Mouse (Mus musculus): ENCODE measurements around the gene Gsap. TPM values are rescaled to one million over a fixed set of nuclear protein-coding genes. Genes with fewer than 3 reads are reported as not detected.

Gene Gsap
- polyA plus RNA-seq, 1 experiment from 2014 or later, result 1.4 TPM

DNA sequence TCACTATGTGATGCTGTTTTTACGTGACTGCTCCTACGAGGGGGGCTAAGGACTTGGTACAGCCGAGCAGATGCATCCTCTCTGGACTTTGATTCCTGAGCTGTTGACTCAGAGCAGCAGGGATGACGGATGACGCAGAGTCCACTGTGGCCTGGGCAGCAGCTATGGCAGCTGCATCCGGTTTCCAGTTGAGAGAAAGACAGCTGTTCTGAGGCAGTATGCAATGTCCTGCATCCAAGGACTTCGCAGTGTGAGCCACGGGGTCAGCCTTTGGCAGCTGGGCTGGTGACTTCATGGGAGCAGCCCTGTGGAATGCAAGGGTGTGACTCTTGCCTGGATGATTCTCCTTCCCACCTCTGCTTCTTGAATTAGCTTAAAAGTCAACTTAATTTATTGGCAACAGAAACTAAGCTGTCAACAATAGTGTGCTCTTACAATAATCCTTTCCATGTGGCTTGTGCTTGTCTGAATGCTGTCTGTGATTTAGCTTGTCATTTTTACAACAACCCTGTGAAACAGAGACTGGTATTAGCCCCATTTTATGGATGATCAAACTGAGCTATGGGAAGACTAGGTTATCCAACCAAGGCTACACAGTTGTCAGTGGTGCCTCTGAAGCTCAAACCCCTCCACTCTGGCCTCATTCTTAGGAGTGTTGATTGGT, 41.4 kb upstream of the Gsap start:
- 18% methylated on average over 8 of the region's 8 CpGs for WGBS
- Histone ChIP-seq H3K4me3 (ENCODE audit: low read depth, low read length) (no peak overlapping the region), H3K36me3 (ENCODE audit: control insufficient read depth, insufficient read depth, low read length) (no peaks in the 10 kb centered on the region), H3K9me3 (ENCODE audit: control insufficient read depth, low read length) (no peaks in the 10 kb centered on the region), H3K4me2 (replicated peaks; ENCODE audit: low read depth) (no peak overlapping the region), H3K9ac (ENCODE audit: low read length) (no peak overlapping the region), H3K4me1 (replicated peaks; ENCODE audit: control insufficient read depth, insufficient read depth) (no peaks in the 10 kb centered on the region), H3K27ac (replicated peaks) (no peak overlapping the region), H3K27me3 (ENCODE audit: control insufficient read depth, insufficient read depth, low read length) (no peaks in the 10 kb centered on the region)
- DNase-seq (ENCODE audit: low spot score) (peak; percentile 32), ATAC-seq (ENCODE audit: low FRiP score, low TSS enrichment) (peak; percentile 92)
- TF ChIP-seq EP300 (optimal IDR thresholded peaks at IDR 0.05) (no peak), CTCF (IDR thresholded peaks at IDR 0.05; ENCODE audit: low read depth) (no peak)

DNA sequence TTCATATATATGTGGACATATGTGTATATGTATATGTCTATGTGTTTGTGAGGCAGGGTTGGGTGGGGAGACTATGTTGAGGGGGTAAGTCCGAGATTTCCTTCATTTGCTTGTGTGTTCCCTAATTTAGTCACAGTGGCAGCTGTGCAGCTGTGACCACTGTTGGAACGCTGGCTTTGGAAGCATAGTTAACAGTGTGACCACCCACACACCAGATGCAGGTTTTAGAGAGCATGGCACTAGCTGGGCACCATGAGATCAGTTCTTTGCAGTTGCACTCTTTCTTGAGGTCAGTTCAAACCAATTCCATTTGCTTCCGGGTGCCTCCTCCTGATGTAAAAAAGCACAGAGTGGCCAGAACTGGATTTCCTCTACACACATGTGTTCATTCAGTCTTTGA, 37.7 kb upstream of the Gsap start:
- Histone ChIP-seq H3K9ac (ENCODE audit: low read length) (no peak overlapping the region), H3K9me3 (ENCODE audit: control insufficient read depth, low read length) (no peaks in the 10 kb centered on the region), H3K4me1 (replicated peaks; ENCODE audit: control insufficient read depth, insufficient read depth) (no peaks in the 10 kb centered on the region), H3K27ac (replicated peaks) (no peak overlapping the region), H3K4me2 (replicated peaks; ENCODE audit: low read depth) (no peak overlapping the region), H3K4me3 (ENCODE audit: low read depth, low read length) (no peak overlapping the region), H3K36me3 (ENCODE audit: control insufficient read depth, insufficient read depth, low read length) (no peaks in the 10 kb centered on the region), H3K27me3 (ENCODE audit: control insufficient read depth, insufficient read depth, low read length) (no peaks in the 10 kb centered on the region)
- 71% methylated on average over 3 of the region's 3 CpGs for WGBS
- TF ChIP-seq EP300 (optimal IDR thresholded peaks at IDR 0.05), result no peak
- TF ChIP-seq CTCF (IDR thresholded peaks at IDR 0.05; ENCODE audit: low read depth), result no peak
- DNase-seq (ENCODE audit: low spot score) (no peak), ATAC-seq (ENCODE audit: low FRiP score, low TSS enrichment) (no peak)

DNA sequence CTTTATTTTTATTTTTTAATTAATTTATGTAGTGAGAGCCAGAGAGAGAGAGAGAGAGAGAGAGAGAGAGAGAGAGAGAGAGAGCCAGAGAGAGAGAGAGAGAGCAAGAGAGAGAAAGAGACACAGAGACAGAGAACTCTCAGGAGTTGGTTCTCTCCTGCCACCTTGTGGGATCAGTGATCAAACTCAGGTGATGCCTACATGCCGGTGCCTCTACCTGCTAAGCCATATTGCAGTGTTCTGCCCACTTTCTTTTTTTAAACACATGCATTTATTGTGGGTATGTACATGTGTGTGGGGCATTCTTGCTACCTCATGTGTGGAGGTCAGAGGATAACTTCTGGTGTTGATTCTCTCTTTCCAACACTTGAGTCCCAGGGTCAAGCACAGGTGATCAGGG, 32.4 kb upstream of the Gsap start:
- no peak overlapping the region for H3K4me2 ChIP-seq (replicated peaks; ENCODE audit: low read depth)
- TF ChIP-seq CTCF (IDR thresholded peaks at IDR 0.05; ENCODE audit: low read depth) (peak; percentile 46), EP300 (optimal IDR thresholded peaks at IDR 0.05) (no peak)
- H3K9me3 ChIP-seq (ENCODE audit: control insufficient read depth, low read length), result peaks cover 5% of the 10 kb centered on the region; the same call in 1 of the 2 replicates
- no peaks in the 10 kb centered on the region for H3K36me3 ChIP-seq (ENCODE audit: control insufficient read depth, insufficient read depth, low read length)
- no peak for ATAC-seq (ENCODE audit: low FRiP score, low TSS enrichment)
- H3K4me3 ChIP-seq (ENCODE audit: low read depth, low read length), result no peak overlapping the region
- WGBS, result 76% methylated on average over 1 of the region's 1 CpGs
- H3K27me3 ChIP-seq (ENCODE audit: control insufficient read depth, insufficient read depth, low read length), result no peaks in the 10 kb centered on the region
- no peak for DNase-seq (ENCODE audit: low spot score)
- H3K4me1 ChIP-seq (replicated peaks; ENCODE audit: control insufficient read depth, insufficient read depth), result no peaks in the 10 kb centered on the region
- H3K27ac ChIP-seq (replicated peaks), result no peak overlapping the region
- no peak overlapping the region for H3K9ac ChIP-seq (ENCODE audit: low read length)

DNA sequence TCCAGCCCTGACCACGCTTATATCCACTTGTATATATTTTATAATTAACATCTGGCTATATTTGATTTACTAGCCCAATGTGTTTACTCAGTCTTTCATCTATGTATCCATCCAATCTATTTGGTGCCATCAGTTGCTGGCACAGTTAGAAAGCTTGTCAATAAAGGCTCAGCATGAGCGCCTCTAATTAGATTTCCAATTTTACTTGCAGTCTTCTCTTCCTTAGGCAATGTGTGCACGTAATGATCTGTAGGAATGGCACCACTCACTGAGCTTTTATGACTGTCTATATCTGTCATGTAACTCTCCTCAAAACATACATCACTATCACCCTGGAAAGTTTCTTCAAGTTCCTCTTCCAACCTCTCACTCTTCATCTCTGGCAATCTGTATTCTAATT, 29.3 kb upstream of the Gsap start:
- H3K4me1 ChIP-seq (replicated peaks; ENCODE audit: control insufficient read depth, insufficient read depth), result no peaks in the 10 kb centered on the region
- H3K9me3 ChIP-seq (ENCODE audit: control insufficient read depth, low read length), result peaks cover 5% of the 10 kb centered on the region; the same call in 1 of the 2 replicates
- DNase-seq (ENCODE audit: low spot score), result no peak
- no peak for ATAC-seq (ENCODE audit: low FRiP score, low TSS enrichment)
- no peak overlapping the region for H3K27ac ChIP-seq (replicated peaks)
- no peaks in the 10 kb centered on the region for H3K36me3 ChIP-seq (ENCODE audit: control insufficient read depth, insufficient read depth, low read length)
- 84% methylated on average over 3 of the region's 3 CpGs for WGBS
- no peak overlapping the region for H3K4me2 ChIP-seq (replicated peaks; ENCODE audit: low read depth)
- no peak overlapping the region for H3K4me3 ChIP-seq (ENCODE audit: low read depth, low read length)
- H3K9ac ChIP-seq (ENCODE audit: low read length), result no peak overlapping the region
- TF ChIP-seq EP300 (optimal IDR thresholded peaks at IDR 0.05), result no peak
- no peak for TF ChIP-seq CTCF (IDR thresholded peaks at IDR 0.05; ENCODE audit: low read depth)
- no peaks in the 10 kb centered on the region for H3K27me3 ChIP-seq (ENCODE audit: control insufficient read depth, insufficient read depth, low read length)

DNA sequence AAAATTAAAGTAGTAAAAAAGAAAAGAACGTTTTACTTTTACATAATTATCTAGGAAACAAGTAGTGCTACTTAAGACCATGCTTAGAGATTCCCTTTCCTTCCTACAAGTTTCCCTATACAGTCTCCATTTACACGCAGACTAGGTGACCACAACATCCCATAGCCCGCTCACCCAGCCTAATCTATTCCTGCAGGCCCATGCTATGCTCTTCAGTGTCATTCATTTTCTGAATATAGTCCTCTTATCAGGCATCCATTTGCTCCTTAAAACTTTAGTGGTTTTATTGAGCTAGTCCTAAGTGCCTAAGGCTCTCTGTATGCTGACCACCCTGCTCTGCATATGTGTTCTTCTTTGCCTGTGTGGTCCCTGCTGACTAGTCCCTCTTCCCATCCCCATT, 26.5 kb upstream of the Gsap start:
- no peaks in the 10 kb centered on the region for H3K27me3 ChIP-seq (ENCODE audit: control insufficient read depth, insufficient read depth, low read length)
- TF ChIP-seq CTCF (IDR thresholded peaks at IDR 0.05; ENCODE audit: low read depth) (no peak), EP300 (optimal IDR thresholded peaks at IDR 0.05) (no peak)
- H3K9ac ChIP-seq (ENCODE audit: low read length), result no peak overlapping the region
- no peaks in the 10 kb centered on the region for H3K36me3 ChIP-seq (ENCODE audit: control insufficient read depth, insufficient read depth, low read length)
- no peak overlapping the region for H3K4me2 ChIP-seq (replicated peaks; ENCODE audit: low read depth)
- H3K9me3 ChIP-seq (ENCODE audit: control insufficient read depth, low read length), result peaks cover 5% of the 10 kb centered on the region; the same call in 1 of the 2 replicates
- ATAC-seq (ENCODE audit: low FRiP score, low TSS enrichment) (no peak), DNase-seq (ENCODE audit: low spot score) (no peak)
- H3K27ac ChIP-seq (replicated peaks), result no peak overlapping the region
- WGBS, result 78% methylated on average over 3 of the region's 3 CpGs
- H3K4me3 ChIP-seq (ENCODE audit: low read depth, low read length), result no peak overlapping the region
- no peaks in the 10 kb centered on the region for H3K4me1 ChIP-seq (replicated peaks; ENCODE audit: control insufficient read depth, insufficient read depth)

DNA sequence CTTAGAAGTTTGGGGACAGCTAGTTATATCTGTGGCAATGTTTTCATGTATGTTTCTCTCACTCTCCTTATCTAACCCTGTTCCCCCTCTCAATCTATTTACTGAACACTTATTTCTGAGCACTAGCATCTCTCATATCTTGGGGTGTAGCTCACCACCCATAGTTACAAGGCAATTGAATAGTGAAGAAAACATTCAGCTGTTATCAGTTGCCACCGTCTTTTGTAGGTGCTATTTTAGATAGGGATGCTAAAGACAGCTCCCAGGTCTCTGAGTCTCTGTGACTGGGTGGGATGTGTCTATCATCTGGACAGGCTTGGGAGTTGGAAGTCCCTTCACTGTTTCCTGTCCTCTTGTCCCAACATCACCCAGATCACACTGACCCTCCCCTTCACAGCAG, 25.3 kb upstream of the Gsap start:
- no peaks in the 10 kb centered on the region for H3K4me1 ChIP-seq (replicated peaks; ENCODE audit: control insufficient read depth, insufficient read depth)
- no peak for TF ChIP-seq EP300 (optimal IDR thresholded peaks at IDR 0.05)
- TF ChIP-seq CTCF (IDR thresholded peaks at IDR 0.05; ENCODE audit: low read depth), result no peak
- no peak overlapping the region for H3K27ac ChIP-seq (replicated peaks)
- 78% methylated on average over 1 of the region's 1 CpGs for WGBS
- H3K27me3 ChIP-seq (ENCODE audit: control insufficient read depth, insufficient read depth, low read length), result no peaks in the 10 kb centered on the region
- ATAC-seq (ENCODE audit: low FRiP score, low TSS enrichment) (no peak), DNase-seq (ENCODE audit: low spot score) (no peak)
- no peak overlapping the region for H3K4me3 ChIP-seq (ENCODE audit: low read depth, low read length)
- H3K36me3 ChIP-seq (ENCODE audit: control insufficient read depth, insufficient read depth, low read length), result no peaks in the 10 kb centered on the region
- H3K4me2 ChIP-seq (replicated peaks; ENCODE audit: low read depth), result no peak overlapping the region
- peaks cover 5% of the 10 kb centered on the region; the same call in 1 of the 2 replicates for H3K9me3 ChIP-seq (ENCODE audit: control insufficient read depth, low read length)
- no peak overlapping the region for H3K9ac ChIP-seq (ENCODE audit: low read length)
